Mouse (Mus musculus) WW6 (cell line): ENCODE results near the gene Slc47a2.

ENCODE experiments used
- DNase-seq: peaks from one replicate; pipeline ENCODE4 v3.0.0-alpha.2; 2013; ENCODE audit warnings: low read depth, low spot score

Gene Slc47a2

DNA sequence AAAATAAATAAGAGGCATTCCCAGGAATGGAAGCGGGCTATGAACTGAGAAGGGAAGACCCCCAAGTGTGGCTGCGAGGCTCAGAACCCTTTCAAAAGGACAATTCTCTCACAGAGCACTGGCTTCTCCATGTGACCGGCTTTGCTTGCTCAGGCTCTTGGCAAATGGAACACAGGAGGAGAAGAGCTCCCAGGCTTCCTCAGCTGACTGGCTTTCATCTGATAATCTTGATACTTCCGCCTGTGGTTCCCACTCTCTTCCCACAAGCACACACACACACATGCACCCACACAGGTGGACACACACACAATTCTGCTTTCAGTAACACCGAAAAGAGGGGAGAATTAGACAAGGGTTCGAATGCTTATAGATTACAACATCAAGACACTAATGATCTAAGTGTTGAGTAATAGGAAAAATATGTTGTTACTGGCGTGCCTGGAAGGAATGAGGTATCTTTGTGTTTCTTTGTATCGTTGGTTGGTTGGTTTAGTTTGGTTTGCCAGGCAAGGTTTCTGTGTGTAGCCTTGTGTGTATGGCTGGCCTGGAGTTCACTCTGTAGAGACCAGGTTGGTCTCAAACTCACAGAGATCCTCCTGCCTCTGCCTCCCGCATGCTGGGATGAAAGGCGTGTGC, 59.1 kb downstream of the Slc47a2 start:
- DNase-seq, result no peak

DNA sequence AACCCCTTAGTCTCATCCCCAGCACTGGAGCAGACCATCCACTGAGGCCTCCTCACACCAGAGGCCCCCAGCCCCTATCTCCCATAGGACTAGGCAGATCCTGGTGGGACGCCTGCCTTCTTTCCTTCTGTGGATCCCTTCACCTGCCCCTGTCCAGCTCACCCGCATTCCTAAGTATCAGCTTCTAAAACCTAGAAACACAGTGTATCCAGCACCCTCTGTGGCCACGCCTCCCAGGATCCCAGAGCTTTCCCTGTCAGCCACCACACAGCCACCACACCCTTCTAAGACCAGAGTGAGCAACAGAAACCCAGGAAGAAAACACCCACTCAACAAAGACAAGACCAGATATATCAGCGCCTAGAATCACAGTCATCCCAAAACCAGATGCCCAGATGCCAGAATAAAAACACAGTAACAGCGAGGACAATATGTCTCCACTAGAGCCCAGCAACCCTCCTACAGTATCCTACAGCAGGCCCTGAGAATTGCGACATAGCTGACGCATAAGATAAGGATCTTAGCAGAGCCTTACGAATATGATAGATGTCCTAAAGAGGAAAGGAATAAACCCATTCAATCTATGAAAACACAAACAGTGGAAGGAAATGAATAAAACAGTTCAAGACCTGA, 64.1 kb downstream of the Slc47a2 start:
- no peak for DNase-seq

DNA sequence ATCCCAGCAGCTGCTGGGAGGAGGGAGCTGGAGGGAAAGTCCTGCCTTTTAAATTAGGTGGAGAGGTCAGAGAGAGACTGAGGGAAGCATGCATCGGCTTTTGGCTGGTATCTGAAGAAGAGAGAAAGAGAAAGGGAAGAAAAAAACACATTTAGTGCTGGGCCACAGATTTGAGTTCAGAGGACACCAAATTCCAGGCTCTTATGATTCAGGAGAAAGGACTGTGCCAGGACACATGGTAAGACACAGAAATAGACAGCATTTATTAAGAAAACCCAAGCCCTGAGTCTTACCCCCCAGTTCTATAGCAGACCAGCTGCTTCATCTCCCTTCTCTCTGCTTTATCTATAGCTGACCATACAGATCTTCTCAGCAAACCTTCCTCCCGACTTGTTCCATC, 64.7 kb downstream of the Slc47a2 start:
- DNase-seq, result no peak

DNA sequence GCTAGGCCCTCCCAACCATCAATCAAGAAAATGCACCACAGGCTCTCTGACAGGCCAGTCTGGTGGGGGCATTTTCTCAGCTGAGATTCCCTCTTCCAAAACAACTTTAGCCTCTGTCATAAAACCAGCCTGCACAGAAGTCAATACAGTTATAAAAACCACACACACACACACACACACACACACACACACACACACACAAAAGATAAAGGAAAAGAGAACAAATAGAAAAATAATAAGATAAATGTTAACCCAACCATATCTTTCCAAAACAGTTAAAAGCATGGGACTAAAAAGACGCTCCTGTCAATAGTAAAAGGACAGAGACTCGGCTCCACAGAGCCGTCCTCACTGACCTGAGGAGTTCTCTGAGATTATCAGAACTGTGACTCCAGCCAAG, 66.2 kb downstream of the Slc47a2 start:
- DNase-seq, result no peak

DNA sequence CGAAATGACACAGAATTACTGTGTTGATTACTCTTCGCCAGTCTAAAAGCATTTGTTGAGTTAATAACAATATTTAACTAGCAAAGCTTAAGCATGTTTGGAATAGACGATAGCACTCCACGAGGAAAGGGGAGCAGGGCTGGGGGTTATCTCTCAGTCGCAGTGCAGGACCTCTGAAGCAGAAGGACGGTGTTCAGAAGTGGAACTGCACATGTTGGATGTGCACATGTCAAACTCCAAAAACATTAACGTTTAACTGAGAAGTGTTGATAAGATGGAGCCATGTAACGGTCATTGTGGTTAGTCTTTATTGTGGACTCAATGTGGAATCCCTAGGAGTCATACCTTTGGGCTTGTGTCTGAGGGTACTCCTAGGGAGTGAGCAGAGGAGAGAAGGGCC, 67.6 kb downstream of the Slc47a2 start:
- no peak for DNase-seq

DNA sequence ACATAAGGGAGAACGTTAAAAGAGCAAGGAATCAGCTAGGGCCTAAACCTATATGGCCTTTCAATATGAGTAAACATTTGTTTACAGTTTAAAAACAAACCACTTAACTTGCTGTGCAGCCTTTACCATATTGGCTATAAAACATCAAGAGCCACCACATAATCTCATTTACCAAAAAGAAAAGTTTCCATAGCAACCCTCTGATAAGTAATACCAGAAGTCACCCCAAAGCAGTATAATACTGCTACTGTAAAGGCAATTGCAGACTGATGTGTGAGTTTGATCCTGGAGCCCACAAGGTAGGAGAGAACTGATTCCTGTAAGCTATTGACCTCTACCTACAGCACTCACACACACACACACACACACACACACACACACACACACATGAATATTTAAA, 68.2 kb downstream of the Slc47a2 start:
- no peak for DNase-seq

DNA sequence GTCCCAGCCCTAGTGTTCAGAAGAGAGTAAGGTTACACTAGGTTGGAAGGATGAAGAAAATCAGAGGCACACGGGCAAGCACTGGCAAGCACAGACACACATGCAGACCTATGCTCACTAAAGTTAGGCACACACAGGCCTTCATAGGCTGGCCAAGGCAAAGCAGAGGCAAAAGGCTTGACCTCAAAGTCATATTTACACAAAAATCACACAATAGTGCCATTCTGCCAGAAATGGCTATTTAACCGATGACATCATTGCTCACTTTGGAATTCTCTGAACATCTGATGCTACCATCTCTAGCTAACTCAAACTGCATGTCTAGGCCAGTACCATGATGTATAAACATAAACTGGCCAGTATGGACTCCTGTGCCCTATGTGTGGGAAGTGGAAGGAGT, 68.7 kb downstream of the Slc47a2 start:
- DNase-seq, result no peak

DNA sequence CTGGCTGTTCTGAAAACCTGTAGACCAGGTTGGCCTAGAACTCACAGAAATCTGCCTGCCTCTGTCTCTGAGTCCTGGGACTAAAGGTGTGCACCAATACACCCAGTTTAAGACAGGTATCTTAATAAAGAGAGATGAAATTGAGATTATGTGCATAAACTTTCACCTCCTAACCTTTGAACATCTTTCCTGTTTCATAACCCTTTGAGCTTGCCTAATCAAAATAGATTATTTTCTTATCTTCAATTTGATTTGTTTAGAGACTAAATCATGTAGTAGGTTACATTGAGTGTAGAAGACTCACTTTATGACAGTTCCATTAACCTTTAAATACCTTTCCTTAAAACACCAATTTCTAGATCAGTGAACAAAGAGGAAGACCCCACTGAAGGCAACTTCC, 71.0 kb downstream of the Slc47a2 start:
- no peak for DNase-seq

DNA sequence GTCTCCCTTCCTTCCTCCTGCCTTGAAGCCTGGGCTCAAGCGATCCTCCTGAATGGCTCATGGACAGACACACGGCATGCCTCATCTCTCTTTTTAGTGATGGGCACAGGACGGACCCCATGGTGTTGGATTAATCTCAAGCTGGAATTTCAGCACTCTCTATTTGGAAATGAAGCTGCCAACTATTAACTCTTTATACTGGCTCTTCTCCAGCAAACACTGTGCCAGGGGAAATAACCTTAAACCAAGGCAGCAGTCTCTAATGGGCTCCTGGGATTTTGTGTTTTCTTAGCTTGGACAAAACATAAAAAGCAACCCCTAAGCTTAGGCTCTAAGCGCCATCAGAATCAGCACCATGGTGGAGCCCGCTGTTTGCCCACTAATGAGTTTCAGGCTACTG, 72.3 kb downstream of the Slc47a2 start:
- DNase-seq, result no peak

DNA sequence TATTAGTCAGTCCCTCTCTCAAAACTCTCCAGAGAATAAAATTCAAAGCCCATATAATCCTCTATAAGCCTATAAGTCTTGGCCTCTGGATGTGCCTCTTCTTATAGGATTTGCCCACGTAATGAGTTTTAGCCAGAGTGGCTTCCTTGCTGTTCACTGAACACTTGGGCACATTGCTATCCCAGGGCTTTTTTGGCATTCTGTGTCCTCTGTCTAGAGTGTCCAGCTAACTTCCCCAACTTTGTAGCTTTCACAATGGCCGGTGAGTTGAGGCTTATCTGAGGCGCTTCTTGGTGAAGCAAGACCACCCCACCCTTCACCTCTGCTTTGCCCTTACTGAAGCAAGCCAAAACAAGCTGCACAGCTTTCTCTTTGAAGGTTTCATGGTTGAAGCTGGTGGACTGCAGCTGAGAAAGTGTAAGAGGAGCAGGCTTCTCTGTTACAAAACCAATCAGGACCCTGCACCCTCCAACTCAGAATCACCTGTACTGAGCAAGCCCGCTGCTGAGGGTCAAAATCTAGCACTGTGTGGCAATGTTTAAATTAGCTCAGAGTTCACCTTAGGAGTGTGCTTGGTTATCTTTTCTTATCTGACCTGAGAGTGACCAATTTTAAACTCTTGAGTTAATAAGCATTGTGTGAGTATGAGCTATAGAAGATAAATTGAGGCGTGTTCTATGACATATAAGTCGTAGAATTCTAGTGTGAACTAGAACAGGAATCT, 73.9 kb downstream of the Slc47a2 start:
- DNase-seq, result no peak

DNA sequence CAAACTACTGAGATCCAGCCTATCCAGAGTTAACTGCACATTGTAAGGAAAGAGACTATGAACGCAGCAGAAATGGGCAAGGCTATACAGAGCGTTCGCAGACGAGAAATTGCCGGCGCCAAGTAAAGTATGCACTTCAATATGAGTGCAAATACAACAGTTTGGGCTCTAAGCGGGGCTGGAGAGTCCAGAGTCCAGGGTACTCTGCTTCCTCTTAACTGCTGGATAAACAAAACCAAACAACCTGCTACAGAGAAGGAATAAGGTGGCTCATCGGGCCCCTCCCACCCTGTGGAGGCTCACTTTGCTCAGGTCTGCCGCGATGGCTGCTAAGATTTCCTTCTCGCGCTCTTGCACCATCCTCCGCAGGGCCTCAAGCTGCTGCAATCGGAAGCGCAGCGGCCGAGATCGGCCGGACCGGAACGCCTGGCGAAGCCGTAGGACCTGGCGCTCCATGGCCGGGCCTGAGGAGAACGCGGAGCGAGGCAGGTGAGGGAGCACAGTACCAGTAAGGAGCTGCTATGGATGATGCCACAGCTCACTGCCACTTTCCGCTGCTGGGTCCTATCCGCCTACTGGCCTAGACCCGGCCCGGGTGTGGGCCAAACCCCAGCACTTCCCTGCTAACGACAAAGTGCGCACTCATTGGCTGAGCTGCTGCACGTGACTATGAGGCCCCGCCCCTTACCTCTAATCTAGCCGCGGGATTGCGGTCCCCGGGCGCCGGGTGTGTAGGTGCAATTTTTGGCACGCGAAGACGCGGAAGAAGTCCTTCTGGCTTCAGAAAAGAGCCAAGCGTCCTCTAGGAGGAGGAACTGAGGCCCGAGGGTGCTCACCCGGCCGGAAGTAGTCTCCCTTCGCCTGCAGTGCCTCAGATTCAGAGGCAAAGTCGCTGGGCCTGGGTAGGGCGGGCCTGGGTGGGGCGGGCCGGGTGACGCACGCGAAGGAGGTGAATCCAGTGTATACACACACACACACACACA, 75.8 kb downstream of the Slc47a2 start, which contains the start of gene Aldh3a2:
Gene Aldh3a2, minus strand, starts transcription at position 914 of the 983 bp plus-strand sequence.
- DNase-seq, result peak; percentile 93

DNA sequence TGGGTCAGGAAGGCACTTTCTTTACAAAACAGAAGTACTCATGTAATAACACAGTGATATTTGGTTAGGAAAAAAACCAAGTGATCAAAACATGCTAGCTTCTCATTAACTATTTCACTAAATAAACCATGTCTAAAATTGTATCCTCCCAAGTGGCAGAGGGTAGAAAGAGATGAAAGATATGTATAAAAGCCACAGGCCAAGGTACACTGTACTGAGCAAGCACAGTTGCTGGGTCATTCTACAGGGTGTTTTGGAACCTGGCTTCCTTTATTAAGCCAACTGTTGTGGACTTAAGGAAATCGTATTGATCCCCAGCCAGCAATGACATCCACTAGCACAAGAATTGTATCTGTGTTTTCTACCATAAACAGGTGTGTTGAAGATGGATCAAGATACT, 78.8 kb downstream of the Slc47a2 start:
- no peak for DNase-seq

DNA sequence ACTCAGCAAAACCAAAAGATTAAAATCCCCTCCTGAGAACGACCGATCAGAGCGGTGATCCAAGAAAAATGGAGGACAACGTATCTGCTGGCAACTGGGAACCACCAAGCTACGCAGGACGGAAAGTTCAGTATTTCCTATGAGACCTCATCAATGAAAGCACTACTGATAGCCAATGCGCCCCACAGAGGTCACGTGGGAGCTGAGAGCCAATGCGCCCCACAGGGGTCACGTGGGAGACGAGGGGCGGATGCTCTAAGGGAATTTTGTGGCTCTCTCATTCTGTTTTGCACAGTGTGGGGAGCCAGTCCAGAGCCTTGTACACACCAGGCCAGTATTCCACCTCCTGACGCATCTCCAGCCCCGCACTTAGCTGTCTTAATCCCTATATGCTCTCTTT, 80.1 kb downstream of the Slc47a2 start:
- no peak for DNase-seq

DNA sequence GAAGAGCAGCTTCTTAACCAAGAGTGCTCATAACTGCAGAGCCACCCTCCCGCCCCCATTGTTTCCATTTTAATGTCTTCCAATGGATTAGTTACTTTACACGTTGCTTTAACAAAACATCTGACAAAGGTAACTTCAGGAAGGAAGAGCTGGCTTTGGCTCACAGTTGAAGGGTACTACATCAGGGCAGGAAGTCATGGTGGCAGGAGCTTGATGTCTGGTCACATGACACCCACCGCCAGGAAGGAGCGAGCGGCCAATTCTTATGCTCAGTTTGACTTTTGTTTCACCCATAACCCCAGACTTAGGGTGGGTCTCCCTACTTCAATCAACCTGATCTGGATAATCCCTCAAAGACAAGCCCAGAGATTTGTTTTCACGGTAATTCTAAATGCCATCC, 83.6 kb downstream of the Slc47a2 start:
- no peak for DNase-seq

DNA sequence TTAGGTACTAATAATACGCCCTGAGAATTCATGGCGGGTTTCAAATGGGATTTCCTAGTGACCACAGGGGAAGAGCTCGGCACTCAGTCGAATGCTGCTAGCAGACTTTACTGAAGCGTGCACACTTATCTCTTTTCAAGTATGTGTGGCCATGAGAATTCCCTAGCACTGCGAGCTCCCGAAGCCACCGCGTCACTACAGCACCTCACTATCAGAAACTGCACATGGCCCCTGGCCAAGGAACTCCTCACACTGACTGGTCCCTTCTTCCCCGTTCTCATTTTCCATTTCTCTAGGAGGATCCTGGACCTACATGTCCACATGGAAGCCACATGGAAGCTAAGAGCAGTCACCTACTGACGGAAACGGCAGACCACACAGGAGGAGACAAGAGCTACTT, 89.9 kb downstream of the Slc47a2 start:
- no peak for DNase-seq

DNA sequence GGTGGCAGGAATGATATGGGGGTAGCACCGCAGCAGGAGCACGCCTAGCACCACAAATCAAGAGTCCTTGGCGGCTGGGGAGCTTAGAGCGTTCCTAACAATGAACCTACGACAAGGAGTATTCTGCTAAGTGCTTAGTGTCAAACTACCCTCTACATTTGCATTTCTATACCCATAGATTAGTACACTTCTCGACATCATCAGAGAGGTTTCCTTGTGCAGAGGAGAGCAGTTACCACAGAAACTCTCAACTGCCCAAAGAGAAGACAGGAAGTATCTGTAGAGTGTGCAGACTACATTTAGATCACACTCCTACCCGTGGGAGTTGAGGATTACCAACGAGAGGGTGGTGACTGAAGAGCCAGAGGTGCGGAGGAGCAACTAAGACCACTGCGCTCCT, 90.9 kb downstream of the Slc47a2 start:
- DNase-seq, result no peak
